Mouse (Mus musculus) midbrain, embryonic 11.5 days (tissue): Measurements from ENCODE around the gene Trim44. TPM values are rescaled to one million over a fixed set of nuclear protein-coding genes. Genes with fewer than 3 reads are reported as not detected.
A peak's percentile ranks its signal among the peaks of the same experiment; 100 is the strongest.

ENCODE experiments used
- ATAC-seq: fragments of 200-750 bp; cut with Nextera tagmentation; 2 replicates; pipeline ENCODE4 v1.8.0; 2017; ENCODE audit warnings: moderate TSS enrichment, moderate library complexity; ENCODE audit not compliant: low FRiP score
- DNase-seq: peaks from one replicate; pipeline ENCODE4 v3.0.0; 2015; ENCODE audit warnings: low spot score; ENCODE audit errors: missing footprints
- H3K27ac ChIP-seq: fragments of 300-500 bp; sonication (generic); 2 replicates; pipeline ENCODE4 v1.5.1; 2014; ENCODE audit warnings: low read depth, low read length
- H3K27me3 ChIP-seq: fragments of 300-500 bp; sonication (generic); 2 replicates; pipeline ENCODE4 v1.6.1; 2014; ENCODE audit warnings: mild to moderate bottlenecking, low read length, moderate library complexity, mixed read lengths; ENCODE audit not compliant: control insufficient read depth, insufficient read depth
- H3K36me3 ChIP-seq: fragments of 300-500 bp; sonication (generic); 2 replicates; pipeline ENCODE4 v1.6.1; 2014; ENCODE audit warnings: mild to moderate bottlenecking, low read length, moderate library complexity, mixed read lengths; ENCODE audit not compliant: control insufficient read depth, insufficient read depth
- H3K4me1 ChIP-seq: fragments of 300-500 bp; sonication (generic); 2 replicates; pipeline ENCODE4 v1.6.1; 2014; ENCODE audit warnings: low read length; ENCODE audit not compliant: control insufficient read depth, insufficient read depth
- H3K4me2 ChIP-seq: fragments of 300-500 bp; sonication (generic); 2 replicates; pipeline ENCODE4 v1.6.1; 2014; ENCODE audit warnings: mild to moderate bottlenecking, moderate library complexity
- H3K4me3 ChIP-seq: fragments of 300-500 bp; sonication (generic); 2 replicates; pipeline ENCODE4 v1.5.1; 2014; ENCODE audit warnings: low read depth, low read length
- H3K9ac ChIP-seq: fragments of 300-500 bp; sonication (generic); 2 replicates; pipeline ENCODE4 v1.6.1; 2014; ENCODE audit warnings: low read length
- H3K9me3 ChIP-seq: fragments of 300-500 bp; sonication (generic); 2 replicates; pipeline ENCODE4 v1.6.1; 2016; ENCODE audit warnings: low read length; ENCODE audit not compliant: control insufficient read depth
- WGBS: fragments of 180-500 bp; shearing (Covaris S2); extraction: QIAGEN DNeasy Blood & Tissue Kit; methylation state at CpG from one replicate; pipeline ENCODE4 v1.1.7; 2014; 5-methylcytosine and 5-hydroxymethylcytosine counted together
- polyA plus RNA-seq: library from polyadenylated mRNA; unstranded; fragments of >200 nt; fragmentation: Nextera tagmentation; extraction: Ambion mirVana; gene quantifications from 2 replicates; pipeline ENCODE4 v1.2.1, GENCODE M21; 2014

The Trim44 gene
- polyA plus RNA-seq, 1 experiment from 2014 or later = 40.7 TPM

GRCm38 (mm10) chr2:102291533-102291932 is 116.1 kb downstream of the Trim44 start:
- Histone ChIP-seq H3K9ac (no peak overlapping the region), H3K4me1 (no peaks in the 10 kb centered on the region; the same call in 1 of the 2 replicates), H3K27me3 (no peaks in the 10 kb centered on the region), H3K9me3 (no peaks in the 10 kb centered on the region), H3K4me3 (no peak overlapping the region), H3K4me2 (no peak overlapping the region), H3K27ac (no peak overlapping the region), H3K36me3 (no peaks in the 10 kb centered on the region)
- 86% methylated on average over 2 of the region's 2 CpGs for WGBS
- ATAC-seq (no peak), DNase-seq (peak; percentile 45)

GRCm38 (mm10) chr2:102290041-102290440 is 117.6 kb downstream of the Trim44 start:
- H3K9me3 ChIP-seq = no peaks in the 10 kb centered on the region
- 65% methylated on average over 5 of the region's 5 CpGs for WGBS
- H3K27me3 ChIP-seq = no peaks in the 10 kb centered on the region
- no peak overlapping the region for H3K4me3 ChIP-seq
- H3K4me1 ChIP-seq = no peaks in the 10 kb centered on the region; the same call in 1 of the 2 replicates
- ATAC-seq = peak; percentile 59; the same call in 1 of the 2 replicates
- H3K36me3 ChIP-seq = no peaks in the 10 kb centered on the region
- H3K9ac ChIP-seq = no peak overlapping the region
- peak; percentile 90 for DNase-seq
- H3K4me2 ChIP-seq = no peak overlapping the region
- no peak overlapping the region for H3K27ac ChIP-seq

- no peak for DNase-seq
- no peaks in the 10 kb centered on the region for H3K27me3 ChIP-seq
- H3K4me2 ChIP-seq = no peak overlapping the region
- no peak overlapping the region for H3K27ac ChIP-seq
- no peak overlapping the region for H3K4me3 ChIP-seq
- ATAC-seq = no peak
- no peaks in the 10 kb centered on the region for H3K4me1 ChIP-seq
- no peaks in the 10 kb centered on the region for H3K9me3 ChIP-seq
- H3K9ac ChIP-seq = no peak overlapping the region
- no peaks in the 10 kb centered on the region for H3K36me3 ChIP-seq
- WGBS = 94% methylated on average over 5 of the region's 5 CpGs
Measured at GRCm38 (mm10) chr2:102288676-102289075, 119.0 kb downstream of the Trim44 start.

GRCm38 (mm10) chr2:102287369-102287768 is 120.3 kb downstream of the Trim44 start:
- H3K9ac ChIP-seq = no peak overlapping the region
- DNase-seq (peak; percentile 51), ATAC-seq (no peak)
- no peak overlapping the region for H3K4me2 ChIP-seq
- no peaks in the 10 kb centered on the region for H3K9me3 ChIP-seq
- no peak overlapping the region for H3K4me3 ChIP-seq
- WGBS = 53% methylated on average over 3 of the region's 3 CpGs
- no peaks in the 10 kb centered on the region for H3K4me1 ChIP-seq
- no peaks in the 10 kb centered on the region for H3K27me3 ChIP-seq
- no peaks in the 10 kb centered on the region for H3K36me3 ChIP-seq
- no peak overlapping the region for H3K27ac ChIP-seq

GRCm38 (mm10) chr2:102282081-102282480 is 125.5 kb downstream of the Trim44 start:
- no peak for ATAC-seq
- Histone ChIP-seq H3K27ac (no peak overlapping the region), H3K9ac (no peak overlapping the region), H3K4me1 (no peaks in the 10 kb centered on the region; the same call in 1 of the 2 replicates), H3K4me2 (no peak overlapping the region), H3K36me3 (no peaks in the 10 kb centered on the region), H3K27me3 (no peaks in the 10 kb centered on the region), H3K9me3 (no peaks in the 10 kb centered on the region), H3K4me3 (no peak overlapping the region)
- WGBS = 87% methylated on average over 7 of the region's 7 CpGs
- DNase-seq = peak; percentile 62

GRCm38 (mm10) chr2:102279779-102280178 is 127.8 kb downstream of the Trim44 start:
- H3K9ac ChIP-seq = no peak overlapping the region
- ATAC-seq (no peak), DNase-seq (peak; percentile 69)
- WGBS = 62% methylated on average over 7 of the region's 7 CpGs
- H3K4me3 ChIP-seq = no peak overlapping the region
- H3K4me2 ChIP-seq = no peak overlapping the region
- no peaks in the 10 kb centered on the region for H3K36me3 ChIP-seq
- H3K9me3 ChIP-seq = no peaks in the 10 kb centered on the region
- no peak overlapping the region for H3K27ac ChIP-seq
- H3K4me1 ChIP-seq = no peaks in the 10 kb centered on the region; the same call in 1 of the 2 replicates
- H3K27me3 ChIP-seq = no peaks in the 10 kb centered on the region

- WGBS = 31% methylated on average over 1 of the region's 1 CpGs
- H3K9me3 ChIP-seq = no peaks in the 10 kb centered on the region
- H3K27ac ChIP-seq = no peak overlapping the region
- no peaks in the 10 kb centered on the region; the same call in 1 of the 2 replicates for H3K4me1 ChIP-seq
- H3K4me3 ChIP-seq = no peak overlapping the region
- H3K27me3 ChIP-seq = no peaks in the 10 kb centered on the region
- ATAC-seq (no peak), DNase-seq (no peak)
- no peak overlapping the region for H3K9ac ChIP-seq
- no peaks in the 10 kb centered on the region for H3K36me3 ChIP-seq
- H3K4me2 ChIP-seq = no peak overlapping the region
Measured at GRCm38 (mm10) chr2:102277946-102278345, 129.7 kb downstream of the Trim44 start.

- Histone ChIP-seq H3K4me2 (no peak overlapping the region), H3K9me3 (no peaks in the 10 kb centered on the region), H3K27me3 (no peaks in the 10 kb centered on the region), H3K36me3 (no peaks in the 10 kb centered on the region), H3K4me3 (no peak overlapping the region), H3K27ac (no peak overlapping the region), H3K4me1 (no peaks in the 10 kb centered on the region; the same call in 1 of the 2 replicates), H3K9ac (no peak overlapping the region)
- 93% methylated on average over 7 of the region's 7 CpGs for WGBS
- no peak for DNase-seq
- no peak for ATAC-seq
Measured at GRCm38 (mm10) chr2:102273280-102273679, 134.3 kb downstream of the Trim44 start.

GRCm38 (mm10) chr2:102267582-102268339 is 139.9 kb downstream of the Trim44 start:
- Histone ChIP-seq H3K4me2 (no peak overlapping the region), H3K36me3 (no peaks in the 10 kb centered on the region), H3K4me1 (no peaks in the 10 kb centered on the region), H3K9me3 (no peaks in the 10 kb centered on the region), H3K27ac (no peak overlapping the region), H3K4me3 (no peak overlapping the region), H3K27me3 (no peaks in the 10 kb centered on the region), H3K9ac (no peak overlapping the region)
- ATAC-seq (no peak), DNase-seq (no peak)
- 64% methylated on average over 13 of the region's 13 CpGs for WGBS
